Mouse (Mus musculus) CH12.LX (cell line): ENCODE measurements at regions not wholly inside any gene's neighbourhood (a gene's known extent, or its start where the extent isn't known, plus 50 kb on each side); places are given as distances from the start of the nearest gene placed in this dataset.

Experiments used
- DNase-seq: peaks from one replicate; pipeline ENCODE4 v3.0.0-alpha.2; 2013; ENCODE audit errors: extremely low read depth
- H3K27ac ChIP-seq: 2 replicates; pipeline ENCODE4 v1.5.1; 2012; ENCODE audit warnings: low read depth, mild to moderate bottlenecking, control low read depth, moderate library complexity; ENCODE audit not compliant: insufficient read depth
- H3K27me3 ChIP-seq: replicated peaks from 2 replicates; pipeline ENCODE3; 2012; ENCODE audit warnings: inconsistent platforms
- H3K36me3 ChIP-seq, 2 experiments: replicated peaks in 1 of 2; 2 replicates each; pipeline versions ENCODE3 to v1.6.1; 2012; ENCODE audit warnings: inconsistent platforms in 1 of 2, low read length in 1 of 2, mild to moderate bottlenecking in 1 of 2, mixed read lengths in 1 of 2, moderate library complexity in 1 of 2; ENCODE audit not compliant: control insufficient read depth in 1 of 2, insufficient read depth in 1 of 2
- H3K4me1 ChIP-seq, 2 experiments: 2 replicates each; pipeline ENCODE4 v1.6.1; 2012; ENCODE audit warnings: inconsistent platforms in 1 of 2, moderate library complexity in 1 of 2; ENCODE audit not compliant: insufficient read depth in 2 of 2, control insufficient read depth in 1 of 2
- H3K4me2 ChIP-seq: 2 replicates; pipeline ENCODE4 v1.6.1; 2012; ENCODE audit warnings: low read depth, mild to moderate bottlenecking, control low read depth; ENCODE audit not compliant: poor library complexity, insufficient read depth, severe bottlenecking
- H3K4me3 ChIP-seq, 3 experiments: fragments of 150-350 bp in 1 of 3; sonication (generic) in 1 of 3; replicated peaks in 1 of 3; 2 replicates each; pipeline versions ENCODE3 to v1.5.1; 2011 to 2012; ENCODE audit warnings: low read depth in 2 of 3, low read length in 2 of 3, mild to moderate bottlenecking in 2 of 3, moderate library complexity in 2 of 3, control low read depth in 1 of 3, improper control_type of control experiment in 1 of 3, inconsistent platforms in 1 of 3, mixed read lengths in 1 of 3; ENCODE audit not compliant: poor library complexity in 1 of 3
- H3K79me2 ChIP-seq: replicated peaks from 2 replicates; pipeline ENCODE4 v1.6.1; 2012; ENCODE audit warnings: mild to moderate bottlenecking, moderate library complexity; ENCODE audit not compliant: control insufficient read depth, poor library complexity, insufficient read depth, severe bottlenecking; ENCODE audit errors: extremely low read depth
- H3K9ac ChIP-seq: 2 replicates; pipeline ENCODE4 v1.6.1; 2012; ENCODE audit warnings: low read depth, mild to moderate bottlenecking, control low read depth, moderate library complexity; ENCODE audit not compliant: insufficient read depth
- H3K9me3 ChIP-seq: replicated peaks from 2 replicates; pipeline ENCODE3; 2012; ENCODE audit warnings: low read length, inconsistent platforms, mixed read lengths
- CTCF ChIP-seq, 2 experiments: IDR thresholded peaks in 1 of 2; conservative IDR thresholded peaks in 1 of 2; 2 replicates each; pipeline ENCODE4 v1.5.1; 2011 to 2012; ENCODE audit warnings: low read depth in 2 of 2, low read length in 2 of 2, improper control_type of control experiment in 1 of 2, inconsistent platforms in 1 of 2, mild to moderate bottlenecking in 1 of 2, moderate library complexity in 1 of 2
- E2F4 ChIP-seq: IDR thresholded peaks from 2 replicates; pipeline ENCODE4 v1.6.1; 2011; ENCODE audit warnings: low read depth, low read length, improper control_type of control experiment; ENCODE audit not compliant: insufficient replicate concordance
- EP300 ChIP-seq: IDR thresholded peaks from 2 replicates; pipeline ENCODE4 v1.6.1; 2011; ENCODE audit warnings: low read length, improper control_type of control experiment
- HCFC1 ChIP-seq: IDR thresholded peaks from 2 replicates; pipeline ENCODE4 v1.6.1; 2012; ENCODE audit warnings: low read depth, mild to moderate bottlenecking, inconsistent platforms, low read length, improper control_type of control experiment
- IRF4 ChIP-seq: IDR thresholded peaks from 2 replicates; pipeline ENCODE4 v1.6.1; 2014; ENCODE audit warnings: low read depth, mild to moderate bottlenecking, inconsistent platforms, low read length, improper control_type of control experiment
- JUN ChIP-seq: IDR thresholded peaks from 2 replicates; pipeline ENCODE4 v1.6.1; 2011; ENCODE audit warnings: low read depth, mild to moderate bottlenecking, low read length, improper control_type of control experiment, moderate library complexity; ENCODE audit not compliant: insufficient read depth
- MAFK ChIP-seq: IDR thresholded peaks from 2 replicates; pipeline ENCODE4 v1.6.1; 2011; ENCODE audit warnings: low read length, improper control_type of control experiment; ENCODE audit not compliant: insufficient replicate concordance
- MAX ChIP-seq: IDR thresholded peaks from 2 replicates; pipeline ENCODE4 v1.6.1; 2011; ENCODE audit warnings: low read length, improper control_type of control experiment
- MAZ ChIP-seq: IDR thresholded peaks from 2 replicates; pipeline ENCODE4 v1.6.1; 2012; ENCODE audit warnings: low read depth, mild to moderate bottlenecking, inconsistent platforms, low read length, improper control_type of control experiment, moderate library complexity
- MEF2A ChIP-seq: IDR thresholded peaks from 2 replicates; pipeline ENCODE4 v1.6.1; 2014; ENCODE audit warnings: low read depth, mild to moderate bottlenecking, inconsistent platforms, low read length, improper control_type of control experiment, borderline replicate concordance
- NELFE ChIP-seq: IDR thresholded peaks from 2 replicates; pipeline ENCODE4 v1.6.1; 2011; ENCODE audit warnings: low read depth, low read length, improper control_type of control experiment
- NRF1 ChIP-seq: IDR thresholded peaks from 2 replicates; pipeline ENCODE4 v1.6.1; 2014; ENCODE audit warnings: low read depth, mild to moderate bottlenecking, inconsistent platforms, low read length, improper control_type of control experiment, moderate library complexity
- POLR2A ChIP-seq: IDR thresholded peaks from 2 replicates; pipeline ENCODE4 v1.6.1; 2011; ENCODE audit warnings: low read depth, mild to moderate bottlenecking, improper control_type of control experiment, low read length
- POLR2AphosphoS2 ChIP-seq: IDR thresholded peaks from 2 replicates; pipeline ENCODE4 v1.6.1; 2011; ENCODE audit warnings: low read depth, low read length, improper control_type of control experiment
- RAD21 ChIP-seq: IDR thresholded peaks from 2 replicates; pipeline ENCODE4 v1.6.1; 2011; ENCODE audit warnings: low read depth, mild to moderate bottlenecking, low read length, improper control_type of control experiment, moderate library complexity
- SIN3A ChIP-seq: IDR thresholded peaks from 2 replicates; pipeline ENCODE4 v1.6.1; 2012; ENCODE audit warnings: low read length, improper control_type of control experiment, inconsistent platforms
- TBP ChIP-seq: conservative IDR thresholded peaks from 2 replicates; pipeline ENCODE4 v1.6.1; 2011; ENCODE audit warnings: low read depth, low read length, improper control_type of control experiment
- TCF12 ChIP-seq: IDR thresholded peaks from 2 replicates; pipeline ENCODE4 v1.6.1; 2014; ENCODE audit warnings: low read depth, mild to moderate bottlenecking, inconsistent platforms, low read length, improper control_type of control experiment
- UBTF ChIP-seq: IDR thresholded peaks from 2 replicates; pipeline ENCODE4 v1.6.1; 2012; ENCODE audit warnings: low read depth, mild to moderate bottlenecking, inconsistent platforms, low read length, improper control_type of control experiment, moderate library complexity
- USF1 ChIP-seq: IDR thresholded peaks from 2 replicates; pipeline ENCODE4 v1.6.1; 2014; ENCODE audit warnings: low read depth, mild to moderate bottlenecking, inconsistent platforms, low read length, improper control_type of control experiment
- USF2 ChIP-seq: conservative IDR thresholded peaks from 2 replicates; pipeline ENCODE4 v1.6.1; 2011; ENCODE audit warnings: low read depth, low read length, improper control_type of control experiment
- ZC3H11A ChIP-seq: IDR thresholded peaks from 2 replicates; pipeline ENCODE4 v1.6.1; 2012; ENCODE audit warnings: low read depth, mild to moderate bottlenecking, inconsistent platforms, low read length, improper control_type of control experiment
- ZKSCAN1 ChIP-seq: IDR thresholded peaks from 2 replicates; pipeline ENCODE4 v1.6.1; 2012; ENCODE audit warnings: low read depth, inconsistent platforms, low read length, improper control_type of control experiment, borderline replicate concordance
- ZNF384 ChIP-seq: IDR thresholded peaks from 2 replicates; pipeline ENCODE4 v1.6.1; 2012; ENCODE audit warnings: low read depth, low read length, improper control_type of control experiment, inconsistent platforms
- dilution Hi-C: fragments of 300-500 bp; cut with MboI; formaldehyde crosslinking; loops from 2 replicates; pipeline ENCODE4 v1.14.3; 2020; ENCODE audit warnings: low sequenced_read_pairs; ENCODE audit not compliant: extremely low pct_unique_long_range_greater_than_20kb, extremely low pct_ligation_motif_present
- in situ Hi-C: fragments of 300-500 bp; cut with MboI; formaldehyde crosslinking; loops from 3 replicates; pipeline ENCODE4 v1.14.3; 2019; ENCODE audit warnings: low sequenced_read_pairs, low pct_ligation_motif_present, low pct_unique_long_range_greater_than_20kb, mixed read lengths

- Histone ChIP-seq H3K4me2 (no peak overlapping the region), H3K27ac (no peak overlapping the region)
- in situ Hi-C loops: no loop called here
Measured at GRCm38 (mm10) chr19:56225039-56225438, 61.9 kb upstream of the Habp2 start.

GRCm38 (mm10) chr19:56225518-56225917, 61.4 kb upstream of the Habp2 start:
- in situ Hi-C loops: no loop called here
- TF ChIP-seq EP300: no peak
- no peak for TF ChIP-seq POLR2AphosphoS2
- TF ChIP-seq NELFE: no peak
- no peak for TF ChIP-seq ZKSCAN1
- TF ChIP-seq MAFK: no peak
- TF ChIP-seq MEF2A: no peak
- no peak for TF ChIP-seq MAZ
- TF ChIP-seq E2F4: no peak
- TF ChIP-seq TCF12: no peak
- TF ChIP-seq HCFC1: no peak
- TF ChIP-seq POLR2A: no peak
- no peak for TF ChIP-seq USF1
- no peak for TF ChIP-seq TBP
- TF ChIP-seq USF2: no peak
- TF ChIP-seq NRF1: no peak
- no peak for TF ChIP-seq ZC3H11A
- dilution Hi-C loops: no loop called here

More at GRCm38 (mm10) chr19:56225039-56225438, 61.9 kb upstream of the Habp2 start:
- peaks cover 0 to 3% of the 10 kb centered on the region in 2 experiments; a peak in 2 of 4 replicates for H3K4me1 ChIP-seq
- H3K27me3 ChIP-seq: peaks cover 76% of the 10 kb centered on the region
- H3K9ac ChIP-seq: no peak overlapping the region
- no peaks in the 10 kb centered on the region for H3K36me3 ChIP-seq
- dilution Hi-C loops: no loop called here
- TF ChIP-seq UBTF (no peak), JUN (no peak), MAX (no peak), EP300 (no peak), USF2 (no peak), SIN3A (no peak), NELFE (no peak), ZNF384 (no peak), MEF2A (no peak), IRF4 (no peak), CTCF (conservative IDR thresholded peaks at IDR 0.05 in 1 of 2, IDR thresholded peaks at IDR 0.05 in 1 of 2; ENCODE audit: low read depth in 2 of 2, low read length in 2 of 2) (no peak), NRF1 (no peak), MAZ (no peak), TCF12 (no peak), RAD21 (no peak)
- no peak for DNase-seq
- no peaks in the 10 kb centered on the region for H3K79me2 ChIP-seq
- no peak overlapping the region for H3K4me3 ChIP-seq
- no peaks in the 10 kb centered on the region for H3K9me3 ChIP-seq

More at GRCm38 (mm10) chr19:56225518-56225917, 61.4 kb upstream of the Habp2 start:
- no peak overlapping the region for H3K4me2 ChIP-seq
- H3K9me3 ChIP-seq: no peaks in the 10 kb centered on the region
- H3K4me3 ChIP-seq: no peak overlapping the region
- DNase-seq: no peak
- peaks cover 0 to 3% of the 10 kb centered on the region in 2 experiments; a peak in 2 of 4 replicates for H3K4me1 ChIP-seq
- no peaks in the 10 kb centered on the region for H3K36me3 ChIP-seq
- no peaks in the 10 kb centered on the region for H3K79me2 ChIP-seq
- H3K27ac ChIP-seq: no peak overlapping the region
- H3K9ac ChIP-seq: no peak overlapping the region
- peaks cover 77% of the 10 kb centered on the region for H3K27me3 ChIP-seq
